Mouse (Mus musculus): ENCODE results near the gene Lhx2. TPM values are rescaled to one million over a fixed set of nuclear protein-coding genes. Genes with fewer than 3 reads are reported as not detected.

The Lhx2 gene
- total RNA-seq, 2 experiments from 2014 or later = 96.7 to 100 TPM

DNA sequence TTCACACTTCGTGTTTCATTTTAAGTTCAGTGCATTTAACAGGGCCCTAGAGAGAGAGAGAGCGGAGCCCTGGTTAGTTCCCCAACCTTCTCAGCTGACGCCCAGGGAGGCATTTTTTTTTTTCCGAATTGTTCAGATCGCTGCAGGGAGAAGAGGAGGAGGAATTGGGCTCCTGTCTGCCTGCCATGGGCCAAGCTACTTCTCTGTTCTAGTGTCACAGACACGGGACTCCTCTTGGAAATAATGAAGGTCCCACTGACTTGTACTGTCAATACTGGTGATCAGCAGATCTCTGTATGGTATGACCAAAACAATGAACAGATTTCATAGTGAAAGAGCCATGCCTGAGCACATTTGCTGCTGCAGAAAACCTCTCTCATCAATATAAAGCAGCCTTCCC, 7.3 kb downstream of the Lhx2 start:
- DNase-seq (ENCODE audit: low spot score in 2 of 2) = peak; percentile 41 to 43

DNA sequence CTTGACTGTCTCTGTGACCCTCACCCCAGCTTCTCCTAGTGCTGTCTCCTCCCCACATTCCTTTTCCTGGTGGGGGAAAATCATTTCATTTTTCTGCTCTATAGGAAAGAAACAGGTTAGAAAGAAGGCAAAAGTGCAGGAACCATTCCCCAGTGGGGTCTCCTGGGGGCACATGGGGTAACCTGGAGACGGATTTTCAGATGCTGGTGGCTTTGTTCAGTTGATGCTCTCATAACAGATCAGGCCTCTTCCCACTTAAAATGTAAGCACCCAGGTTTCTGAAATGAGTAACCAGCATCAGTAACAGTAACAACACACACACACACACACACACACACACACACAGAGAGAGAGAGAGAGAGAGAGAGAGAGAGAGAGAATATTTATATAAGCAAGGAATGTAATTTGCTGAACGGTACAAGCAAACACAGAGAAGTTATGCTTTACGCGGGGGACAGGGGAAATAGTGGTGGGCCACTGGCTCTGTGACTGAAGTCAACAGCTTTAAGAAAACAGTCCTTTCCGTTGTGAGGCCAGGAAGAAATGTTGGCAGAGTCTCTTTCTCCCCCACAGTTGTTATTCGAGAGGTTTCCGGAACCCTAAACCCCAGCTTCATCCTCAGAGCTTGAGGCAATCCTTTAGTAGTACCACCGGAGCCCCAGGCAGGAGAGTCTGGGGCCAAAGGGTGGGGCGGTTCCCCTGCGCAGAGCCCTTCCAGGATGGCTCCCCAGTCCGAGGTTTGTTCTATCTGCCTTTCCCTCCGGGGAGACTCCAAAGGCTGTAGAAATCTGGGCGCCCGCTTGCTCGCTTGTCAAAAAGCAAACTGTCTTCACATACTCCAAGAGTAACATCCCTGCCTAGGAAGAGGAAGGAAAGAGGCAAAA, 8.0 kb downstream of the Lhx2 start:
- DNase-seq (ENCODE audit: low spot score in 2 of 2) = peak in 1 of 2 experiments; percentile 56

- DNase-seq (ENCODE audit: low spot score in 2 of 2) = peak; percentile 51 to 57
Observed at GRCm38 (mm10) chr2:38347811-38348551, 8.9 kb downstream of the Lhx2 start.

DNA sequence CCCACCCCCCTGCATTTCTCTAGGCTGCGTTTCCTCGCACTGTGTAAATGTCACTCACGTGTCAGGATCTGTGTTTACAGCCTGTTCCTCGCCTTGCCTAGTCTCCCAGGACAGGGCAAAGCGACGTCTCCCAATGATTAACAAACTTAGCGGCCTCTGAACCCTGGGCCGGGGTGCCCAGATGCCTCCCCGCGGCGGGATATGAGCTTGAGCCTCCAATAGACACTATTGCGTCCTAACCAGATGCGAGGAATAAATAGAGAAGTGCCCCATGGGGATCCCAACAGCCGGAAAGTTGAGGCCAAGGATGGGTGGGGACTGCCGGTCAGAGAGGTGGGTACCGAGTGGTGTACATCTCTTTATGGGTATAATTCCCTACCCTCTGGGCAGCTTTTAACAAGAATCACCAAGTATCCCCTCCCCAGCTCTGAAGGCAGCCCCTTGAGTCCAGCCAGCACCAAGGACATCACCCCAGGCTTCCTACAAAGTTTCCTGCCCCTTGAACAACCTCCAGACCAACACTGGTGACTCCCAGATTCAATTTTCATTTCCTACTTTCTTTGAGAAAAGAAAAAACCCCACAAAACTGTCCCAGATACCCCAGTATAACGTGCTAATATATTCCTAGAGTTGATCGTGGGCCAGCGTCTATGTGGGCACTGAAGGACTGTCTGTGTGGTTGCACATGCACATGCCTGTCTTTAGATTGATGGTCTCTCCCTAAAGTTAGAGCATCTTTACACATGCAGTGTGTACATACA, 9.8 kb downstream of the Lhx2 start:
- DNase-seq (ENCODE audit: low spot score in 2 of 2) = no peak

DNA sequence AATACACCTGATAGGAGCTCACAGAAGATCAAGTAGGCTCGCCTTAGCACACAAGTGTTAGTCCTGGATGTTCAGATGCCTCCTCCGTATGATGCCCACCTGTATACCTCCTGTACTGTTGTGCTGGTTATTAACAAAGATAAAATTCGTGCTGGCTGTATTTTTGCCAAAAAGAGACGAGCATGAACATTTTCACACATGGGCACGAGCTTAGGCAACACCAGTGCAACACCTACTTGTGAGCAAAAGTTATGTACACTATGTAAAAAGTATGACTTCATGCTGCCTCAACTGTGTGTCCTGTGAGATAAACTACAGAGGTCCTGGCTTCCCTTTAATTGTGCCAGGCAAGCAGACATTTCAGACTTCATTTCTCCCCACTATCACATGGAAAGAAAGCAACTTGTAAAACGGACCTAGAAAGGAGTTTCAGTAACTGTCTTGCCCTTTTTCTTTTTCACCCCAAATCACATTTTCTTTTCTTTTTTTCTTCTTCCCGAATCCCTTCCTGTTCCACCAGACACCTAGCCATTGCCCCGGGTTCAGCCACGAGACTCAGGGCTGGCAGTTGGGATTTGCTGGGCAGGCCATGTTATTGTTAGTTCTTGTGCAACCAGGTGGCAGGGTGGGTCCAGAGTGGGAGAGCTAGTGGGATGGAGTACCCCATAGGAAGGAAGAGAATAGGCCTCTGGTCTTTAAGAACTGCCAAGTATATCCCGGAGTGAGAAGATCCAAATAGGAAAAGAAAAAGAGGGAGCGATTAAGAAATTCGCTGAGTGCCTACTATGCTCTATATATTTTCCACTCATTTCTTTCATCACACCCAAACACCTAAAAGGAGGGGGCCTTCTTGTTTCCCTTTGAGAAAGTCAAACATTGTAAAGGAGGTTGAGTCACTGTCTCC, 10.6 kb downstream of the Lhx2 start:
- no peak for DNase-seq (ENCODE audit: low spot score in 2 of 2)

DNA sequence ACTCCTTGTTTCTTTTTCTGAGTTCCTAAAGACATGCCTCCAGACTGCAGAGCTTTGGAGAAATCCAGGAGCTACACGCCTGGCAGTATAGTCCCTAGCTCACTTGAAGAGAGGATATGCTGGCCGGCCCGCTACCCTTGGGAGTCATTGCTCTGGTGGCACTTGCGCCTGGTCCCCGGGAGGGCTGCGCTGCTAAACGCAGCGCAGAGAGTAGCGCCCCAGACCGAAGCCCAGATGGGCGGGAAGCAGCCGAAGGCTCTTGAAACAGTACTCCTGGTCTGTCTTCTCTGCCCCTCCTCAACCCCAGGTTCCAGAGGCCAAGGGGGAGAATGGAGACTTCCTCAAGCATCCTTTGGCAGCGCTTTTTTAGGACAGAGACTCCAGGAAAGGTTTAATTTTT, 11.3 kb downstream of the Lhx2 start:
- DNase-seq (ENCODE audit: low spot score in 2 of 2) = no peak

DNA sequence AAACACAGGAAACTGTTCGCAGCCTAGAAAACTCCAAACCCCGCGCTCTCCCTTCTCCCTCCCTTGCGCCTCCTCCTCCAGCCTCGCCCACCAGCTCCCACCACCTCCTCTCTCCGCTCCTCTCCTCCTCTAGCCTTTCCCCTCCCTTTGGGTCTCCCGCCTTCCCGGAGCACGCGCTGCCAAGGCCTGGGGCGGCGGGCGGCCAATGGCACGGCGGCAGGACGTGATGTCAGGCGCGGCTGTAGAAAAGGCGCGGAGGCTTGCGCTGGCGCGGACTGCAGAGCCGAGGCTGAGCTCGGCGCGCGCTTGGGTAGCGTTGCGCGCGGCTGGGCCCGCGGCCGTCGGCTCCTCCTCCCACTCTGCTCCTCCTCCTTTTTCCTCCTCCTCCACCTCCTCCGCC, 11.7 kb downstream of the Lhx2 start:
- DNase-seq (ENCODE audit: low spot score in 2 of 2) = peak; percentile 90 to 94

- DNase-seq (ENCODE audit: low spot score in 2 of 2) = peak in 1 of 2 experiments; percentile 42
Observed at GRCm38 (mm10) chr2:38351641-38352320, 12.7 kb downstream of the Lhx2 start.

- peak; percentile 42 for DNase-seq (ENCODE audit: low spot score in 2 of 2)
Observed at GRCm38 (mm10) chr2:38352321-38353007, 13.4 kb downstream of the Lhx2 start.

DNA sequence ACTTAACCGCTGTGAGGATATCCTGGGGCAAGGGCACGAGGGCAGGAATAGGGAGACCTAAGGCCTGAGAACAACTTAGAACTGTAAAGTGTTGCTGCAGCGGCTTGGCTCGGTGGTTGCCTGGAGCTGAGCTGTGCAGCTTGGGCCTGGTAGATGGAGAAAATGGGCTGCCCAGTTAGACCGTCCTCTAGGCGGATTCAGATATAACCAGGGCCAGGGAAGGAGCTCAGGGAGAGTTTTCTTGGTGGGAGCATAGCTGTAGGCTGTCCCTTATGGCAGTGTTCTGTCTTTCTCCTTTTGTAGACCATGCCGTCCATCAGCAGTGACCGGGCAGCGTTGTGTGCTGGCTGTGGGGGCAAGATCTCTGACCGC, 13.9 kb downstream of the Lhx2 start:
- DNase-seq (ENCODE audit: low spot score in 2 of 2) = no peak

DNA sequence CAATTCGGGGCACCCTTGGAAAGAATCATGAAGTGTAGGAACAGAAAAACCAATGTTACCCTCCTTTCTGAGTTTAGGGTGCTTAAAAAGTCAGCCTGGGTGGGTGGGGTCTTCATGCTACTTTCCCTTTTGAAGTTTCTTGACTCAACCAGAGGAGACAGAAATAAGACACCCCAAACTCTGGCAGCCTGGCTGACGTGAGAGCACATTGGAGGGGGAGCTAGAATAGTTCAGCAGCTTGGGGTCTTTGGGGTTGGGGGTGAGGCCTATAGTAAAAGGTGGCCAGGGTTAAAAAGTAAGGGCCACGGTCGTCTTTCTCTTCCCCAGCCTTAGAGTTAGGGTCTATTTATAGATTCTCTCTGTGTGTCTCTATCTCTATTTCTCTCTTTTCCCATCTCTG, 14.6 kb downstream of the Lhx2 start:
- no peak for DNase-seq (ENCODE audit: low spot score in 2 of 2)

DNA sequence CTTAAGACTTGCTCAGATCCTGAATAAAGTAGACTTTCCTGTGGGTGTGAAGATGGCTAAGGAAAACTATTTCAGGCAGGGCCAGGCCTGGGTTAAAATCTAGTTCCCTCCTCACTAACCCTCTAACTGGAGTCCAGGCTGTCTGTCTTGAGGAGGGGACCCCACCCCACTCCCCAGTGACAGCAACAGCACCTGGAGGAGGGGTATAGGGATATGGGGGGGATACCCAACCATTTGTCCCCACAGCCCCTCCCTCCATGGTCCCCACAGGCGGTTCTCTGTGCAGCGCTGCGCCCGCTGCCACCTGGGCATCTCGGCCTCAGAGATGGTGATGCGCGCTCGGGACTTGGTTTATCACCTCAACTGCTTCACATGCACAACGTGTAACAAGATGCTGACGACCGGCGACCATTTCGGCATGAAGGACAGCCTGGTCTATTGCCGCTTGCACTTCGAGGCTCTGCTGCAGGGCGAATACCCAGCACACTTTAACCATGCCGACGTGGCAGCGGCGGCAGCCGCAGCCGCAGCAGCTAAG, 15.2 kb downstream of the Lhx2 start:
- peak in 1 of 2 experiments; percentile 58 for DNase-seq (ENCODE audit: low spot score in 2 of 2)

GRCm38 (mm10) chr2:38354717-38355510, 15.8 kb downstream of the Lhx2 start:
- DNase-seq (ENCODE audit: low spot score in 2 of 2) = peak; percentile 43 to 78

- DNase-seq (ENCODE audit: low spot score in 2 of 2) = no peak
Observed at GRCm38 (mm10) chr2:38355731-38356427, 16.8 kb downstream of the Lhx2 start.

DNA sequence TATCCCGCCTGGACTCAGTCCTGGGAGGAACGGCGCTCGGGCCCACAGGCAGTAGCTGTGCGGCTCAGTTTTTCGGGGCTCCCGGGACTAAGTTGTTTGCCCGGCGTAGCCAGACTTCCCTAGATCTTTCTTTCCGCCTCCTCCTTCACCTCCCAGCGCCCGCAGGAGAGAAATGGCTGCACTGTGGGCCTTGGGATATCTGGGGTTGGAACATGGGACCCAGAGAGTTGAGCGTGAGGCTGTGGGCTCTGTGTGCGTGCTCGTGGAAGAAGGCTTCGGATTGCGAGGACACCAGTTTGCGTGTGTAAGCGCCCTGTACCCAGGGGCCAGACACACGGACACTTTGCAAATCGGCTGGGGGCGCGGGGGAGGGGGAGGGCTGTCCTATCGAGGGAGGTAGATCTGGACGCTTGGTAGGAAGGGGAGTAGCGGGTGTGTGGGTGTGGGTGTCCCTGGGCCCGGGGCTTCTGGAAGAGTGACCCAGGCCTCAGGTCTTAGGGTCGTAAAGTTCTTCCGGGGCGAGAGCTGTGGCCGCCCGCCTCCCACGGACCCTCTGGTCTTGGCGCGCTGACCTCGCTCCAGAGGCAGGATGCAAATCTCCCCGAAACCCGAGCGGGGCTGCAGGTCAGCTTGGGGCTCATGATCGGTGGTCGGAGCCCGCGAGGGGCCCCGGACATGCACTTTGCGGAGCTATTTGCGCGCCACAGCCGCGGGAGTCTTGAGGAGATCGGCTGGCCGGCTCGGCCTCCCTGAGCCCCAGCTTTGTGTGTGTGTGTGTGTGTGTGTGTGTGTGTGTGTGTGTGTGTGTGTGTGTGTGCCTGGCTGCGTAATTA, 17.6 kb downstream of the Lhx2 start:
- no peak for DNase-seq (ENCODE audit: low spot score in 2 of 2)
